In the genomic region with DNA sequence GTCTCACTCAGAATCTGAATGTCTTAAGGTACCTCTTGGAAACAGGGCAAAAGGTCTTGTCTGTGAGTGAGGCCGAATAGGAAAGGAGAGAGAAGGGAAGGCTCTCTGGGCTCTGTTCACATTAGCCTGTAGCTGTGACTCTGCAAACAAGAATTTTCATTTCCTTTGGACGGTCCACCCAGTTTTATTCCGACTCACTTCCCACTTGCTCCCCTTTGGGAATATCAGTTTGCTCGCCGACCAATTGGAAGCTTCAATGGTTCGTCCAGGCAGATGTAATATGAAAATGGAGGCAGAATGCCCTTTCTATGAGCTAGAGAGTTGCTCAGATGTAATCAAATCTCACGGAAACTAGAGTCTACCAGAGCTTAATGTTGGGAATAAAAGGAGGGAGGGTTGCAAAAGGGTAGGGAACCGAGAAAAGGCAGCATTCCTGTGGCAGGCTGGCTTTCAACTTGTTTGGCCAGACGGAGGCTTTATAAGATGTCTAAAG, we compare ENCODE assay signal across 11 mouse cellular contexts. TPM values are rescaled to one million over a fixed set of nuclear protein-coding genes. Genes with fewer than 3 reads are reported as not detected.
DNase-seq lines count a peak whose midpoint lies in the region; ATAC-seq and TF ChIP-seq lines count a peak whose summit lies in the region.
"Had no signal": no experiment of that assay in that cellular context is flagged by ENCODE, and none has a peak within 500 bp of the region (broad histone marks: within the 10 kb centered on the region; RNA-seq: fewer than 3 reads in every experiment).

No protein-coding gene starts in this region.

- H3K36me3 ChIP-seq in heart, embryonic 10.5 days: no peaks in the 10 kb centered on the region
- no peaks in the 10 kb centered on the region for H3K36me3 ChIP-seq in kidney, embryonic 16.5 days (ENCODE audit: insufficient read depth, low read length)
- H3K36me3 ChIP-seq in E14TG2a.4 (ENCODE audit: insufficient read depth, low read length): no peaks in the 10 kb centered on the region
- no peaks in the 10 kb centered on the region for H3K36me3 ChIP-seq in intestine, embryonic 14.5 days (ENCODE audit: control insufficient read depth, insufficient read depth, low read length)
- H3K36me3 ChIP-seq: liver, embryonic 13.5 days had no signal

- H3K27me3 ChIP-seq in heart, embryonic 10.5 days (ENCODE audit: insufficient read depth, poor library complexity, severe bottlenecking): peaks cover 38% of the 10 kb centered on the region
- H3K27me3 ChIP-seq in kidney, embryonic 16.5 days (ENCODE audit: insufficient read depth, low read length): peaks cover 13% of the 10 kb centered on the region
- H3K27me3 ChIP-seq in E14TG2a.4 (ENCODE audit: insufficient read depth, low read length): peaks cover 21% of the 10 kb centered on the region
- peaks cover 18% of the 10 kb centered on the region for H3K27me3 ChIP-seq in intestine, embryonic 14.5 days (replicated peaks; ENCODE audit: control insufficient read depth, insufficient read depth, low read length)

- peak; percentile 34 for DNase-seq in heart, adult 11 months
- DNase-seq in heart, embryonic 10.5 days (ENCODE audit: low spot score): no peak
- no peak for DNase-seq in kidney, adult 9 months
- DNase-seq in intestine, embryonic 14.5 days (ENCODE audit: low spot score): no peak
- DNase-seq in right cerebral cortex, postnatal 4 days: no peak
- DNase-seq in urinary bladder, postnatal 36 days (ENCODE audit: low spot score in 2 of 2): no peak
- DNase-seq: adrenal gland, adult 8-10 months; liver, embryonic 13.5 days had no signal

- H3K27ac ChIP-seq in heart, embryonic 10.5 days: no peak overlapping the region
- no peak overlapping the region for H3K27ac ChIP-seq in kidney, embryonic 16.5 days (ENCODE audit: low read length)
- no peak overlapping the region for H3K27ac ChIP-seq in intestine, embryonic 14.5 days (ENCODE audit: low read depth)
- H3K27ac ChIP-seq: liver, embryonic 13.5 days had no signal

- H3K4me1 ChIP-seq in heart, embryonic 10.5 days: peaks cover 7% of the 10 kb centered on the region
- 0 out of 2 replicates have a peak, but pooled peaks cover 3% of the 10 kb centered on the region for H3K4me1 ChIP-seq in kidney, embryonic 16.5 days (ENCODE audit: insufficient read depth, low read length)
- H3K4me1 ChIP-seq in E14TG2a.4 (replicated peaks; ENCODE audit: low read depth, low read length): peaks cover 24% of the 10 kb centered on the region
- H3K4me1 ChIP-seq in intestine, embryonic 14.5 days (replicated peaks; ENCODE audit: control insufficient read depth, insufficient read depth, low read length): no peaks in the 10 kb centered on the region

- H3K9ac ChIP-seq in kidney, embryonic 16.5 days (replicated peaks; ENCODE audit: low read length): no peak overlapping the region
- no peak overlapping the region for H3K9ac ChIP-seq in intestine, embryonic 14.5 days (ENCODE audit: low read length)
- H3K9ac ChIP-seq: liver, embryonic 13.5 days had no signal

- no peaks in the 10 kb centered on the region for H3K9me3 ChIP-seq in heart, embryonic 10.5 days
- H3K9me3 ChIP-seq in kidney, embryonic 16.5 days (ENCODE audit: low read length): no peaks in the 10 kb centered on the region
- no peaks in the 10 kb centered on the region for H3K9me3 ChIP-seq in E14TG2a.4 (ENCODE audit: low read length)
- H3K9me3 ChIP-seq in intestine, embryonic 14.5 days (ENCODE audit: control insufficient read depth, low read length): no peaks in the 10 kb centered on the region
- H3K9me3 ChIP-seq: liver, embryonic 13.5 days had no signal

- no peak for ATAC-seq in kidney, embryonic 16.5 days (ENCODE audit: low FRiP score, low TSS enrichment)
- no peak for ATAC-seq in intestine, embryonic 14.5 days (replicated peaks; ENCODE audit: low FRiP score, low TSS enrichment, low read depth)
- ATAC-seq: Patski had no signal

- H3K4me2 ChIP-seq in kidney, embryonic 16.5 days (replicated peaks; ENCODE audit: low read depth, low read length): peak overlapping the region; percentile 72
- H3K4me2 ChIP-seq in intestine, embryonic 14.5 days (ENCODE audit: low read length): peak overlapping the region; percentile 50

- no peak for TF ChIP-seq CTCF in E14TG2a.4 (conservative IDR thresholded peaks at IDR 0.05; ENCODE audit: low read length)

- 66% methylated on average over 9 of the region's 9 CpGs for WGBS in heart, embryonic 10.5 days
- 48% methylated on average over 9 of the region's 9 CpGs for WGBS in kidney, embryonic 16.5 days
- whole genome bisulfite sequencing in intestine, embryonic 14.5 days: 60% methylated on average over 9 of the region's 9 CpGs

- no peak overlapping the region for H3K4me3 ChIP-seq in heart, embryonic 10.5 days
- peak overlapping the region; percentile 59 for H3K4me3 ChIP-seq in kidney, embryonic 16.5 days (ENCODE audit: low read length)
- H3K4me3 ChIP-seq in E14TG2a.4 (replicated peaks; ENCODE audit: low read length): peak overlapping the region; percentile 81
- peak overlapping the region; percentile 39; the same call in 1 of the 2 replicates for H3K4me3 ChIP-seq in intestine, embryonic 14.5 days (ENCODE audit: low read depth, low read length)

RNA-seq across cellular contexts. Expression of gene Ildr1, which starts 1.1 kb away (rescaled TPM):
- 0.11 and 0.44 TPM in 2 replicates for polyA plus RNA-seq in heart, embryonic 10.5 days (2016; fragmentation: Nextera tagmentation; extraction: Ambion mirVana)
- 8.8 and 9.6 TPM in 2 replicates for polyA plus RNA-seq in kidney, embryonic 16.5 days (2015; fragmentation: Nextera tagmentation; extraction: Ambion mirVana)
- 5.1 and 5.9 TPM in 2 replicates for polyA plus RNA-seq in intestine, embryonic 14.5 days (2014; fragmentation: Nextera tagmentation; extraction: Ambion mirVana)
- polyA plus RNA-seq: Patski had no signal

RNA-seq across cellular contexts. Expression of gene Cd86, which starts 29.0 kb away (rescaled TPM):
- polyA plus RNA-seq in heart, embryonic 10.5 days (2016; fragmentation: Nextera tagmentation; extraction: Ambion mirVana): 0.30 TPM in 2 replicates
- polyA plus RNA-seq in kidney, embryonic 16.5 days (2015; fragmentation: Nextera tagmentation; extraction: Ambion mirVana): 1.1 and 2.2 TPM in 2 replicates
- polyA plus RNA-seq in intestine, embryonic 14.5 days (2014; fragmentation: Nextera tagmentation; extraction: Ambion mirVana): 1.8 and 2.0 TPM in 2 replicates
- polyA plus RNA-seq: Patski had no signal
